Mouse (Mus musculus) neutrophil, adult 5-6 weeks (primary cell): Measurements from ENCODE around the gene Dolk. TPM values are rescaled to one million over a fixed set of nuclear protein-coding genes. Genes with fewer than 3 reads are reported as not detected.

Source experiments
- ATAC-seq: fragments of 151-379, 151-347 bp; 2 replicates; pipeline ENCODE4 v1.8.0; 2017; ENCODE audit warnings: mild to moderate bottlenecking, moderate TSS enrichment; ENCODE audit not compliant: insufficient number of reproducible peaks, poor library complexity, low FRiP score, severe bottlenecking; ENCODE audit errors: extremely low read depth
- total RNA-seq: library from RNA; stranded (forward); fragments of 200-1000 nt; gene quantifications from 2 replicates; pipeline ENCODE4 v1.2.3, GENCODE M21; 2017

Gene Dolk
- total RNA-seq, 1 experiment from 2014 or later, result 9.0 TPM

DNA sequence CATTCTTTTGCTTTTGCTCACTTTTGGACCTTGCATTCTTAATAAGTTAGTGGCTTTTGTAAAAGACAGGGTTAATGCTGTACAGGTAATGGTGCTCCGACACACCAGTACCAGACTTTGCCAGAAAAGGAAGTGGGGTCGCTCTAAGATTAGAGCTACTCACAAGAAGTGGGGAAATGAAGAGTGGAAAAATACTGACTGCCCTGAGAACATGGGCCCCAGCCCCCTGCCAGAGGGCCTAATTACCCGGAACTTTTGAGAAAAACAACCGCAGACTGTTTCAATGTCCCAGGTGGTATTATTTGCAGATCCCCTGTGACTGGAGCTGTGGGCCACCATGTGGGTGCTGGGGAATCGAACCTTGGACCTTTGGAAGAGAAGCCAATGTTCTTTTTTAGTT, 50.5 kb downstream of the Dolk start:
- no peak for ATAC-seq

Other genes starting within 250 kb of the Dolk start
- gene Wdr34, start 237.5 kb downstream of the Dolk start, total RNA-seq, result 0.70 and 0.86 TPM in 2 replicates
- 313 and 345 TPM in 2 replicates for gene Set, start 229.0 kb downstream of the Dolk start, total RNA-seq
- gene Pkn3, start 208.7 kb downstream of the Dolk start, total RNA-seq, result 1.0 and 1.8 TPM in 2 replicates
- 10.1 and 11.2 TPM in 2 replicates for gene Zdhhc12, start 192.7 kb downstream of the Dolk start, total RNA-seq
- gene Zer1, start 161.7 kb downstream of the Dolk start, total RNA-seq, result 43.1 and 46.3 TPM in 2 replicates
- 40.9 and 50.9 TPM in 2 replicates for gene Tbc1d13, start 152.6 kb downstream of the Dolk start, total RNA-seq
- gene Endog, start 114.8 kb downstream of the Dolk start, total RNA-seq, result 1.3 and 3.9 TPM in 2 replicates
- gene Spout1, start 107.9 kb downstream of the Dolk start, total RNA-seq, result 8.3 and 15.7 TPM in 2 replicates
- gene Kyat1, start 80.5 kb downstream of the Dolk start, total RNA-seq, result 7.1 and 7.5 TPM in 2 replicates
- gene Lrrc8a, start 48.6 kb downstream of the Dolk start, total RNA-seq, result 20.7 and 22.5 TPM in 2 replicates
- 2.0 and 2.9 TPM in 2 replicates for gene Gm28035, start 45.8 kb downstream of the Dolk start, total RNA-seq
- gene Phyhd1, start 20.1 kb downstream of the Dolk start, total RNA-seq, result 3.8 and 6.0 TPM in 2 replicates
- gene Gm28038, start 5.3 kb downstream of the Dolk start, total RNA-seq, result not detected in 2 replicates
- 14.6 and 14.8 TPM in 2 replicates for gene Nup188, start 63 bp upstream of the Dolk start, total RNA-seq
- 39.0 and 44.3 TPM in 2 replicates for gene Sh3glb2, start 73.0 kb upstream of the Dolk start, total RNA-seq
- 6.0 and 11.2 TPM in 2 replicates for gene Miga2, start 77.9 kb upstream of the Dolk start, total RNA-seq
- 19.8 and 21.2 TPM in 2 replicates for gene Dolpp1, start 105.9 kb upstream of the Dolk start, total RNA-seq
- 15.3 and 16.2 TPM in 2 replicates for gene Crat, start 129.5 kb upstream of the Dolk start, total RNA-seq
- gene Ptpa, start 129.7 kb upstream of the Dolk start, total RNA-seq, result 37.4 and 47.8 TPM in 2 replicates
- 0.23 and 0.25 TPM in 2 replicates for gene Ier5l, start 187.9 kb upstream of the Dolk start, total RNA-seq